19 mouse cellular contexts compared by ENCODE assay signal in genomic region chr9:12935016-12935415, GRCm38 (mm10).
DNase-seq lines count a peak whose midpoint lies in the region; ATAC-seq and TF ChIP-seq lines count a peak whose summit lies in the region.
"Had no signal": no experiment of that assay in that cellular context is flagged by ENCODE, and none has a peak within 500 bp of the region (broad histone marks: within the 10 kb centered on the region; RNA-seq: fewer than 3 reads in every experiment).

No protein-coding gene starts in this region.

- dilution Hi-C loops in CH12.LX (cut with MboI; ENCODE audit: extremely low pct_ligation_motif_present, extremely low pct_unique_long_range_greater_than_20kb, low sequenced_read_pairs): no loop called here

- no peak overlapping the region for H3K4me2 ChIP-seq in CH12.LX (ENCODE audit: insufficient read depth, low read depth, poor library complexity, severe bottlenecking)
- H3K4me2 ChIP-seq: embryonic facial prominence, embryonic 12.5 days; forebrain, embryonic 12.5 days had no signal

- peaks cover 0 to 29% of the 10 kb centered on the region in 2 experiments; a peak in 2 of 4 replicates for H3K4me1 ChIP-seq in CH12.LX (ENCODE audit: control insufficient read depth in 1 of 2, insufficient read depth in 2 of 2)
- H3K4me1 ChIP-seq: embryonic facial prominence, embryonic 10.5 days; embryonic facial prominence, embryonic 12.5 days; forebrain, embryonic 10.5 days; forebrain, embryonic 12.5 days had no signal

- no peak for TF ChIP-seq EP300 in CH12.LX (IDR thresholded peaks at IDR 0.05; ENCODE audit: low read length)

- H3K36me3 ChIP-seq in CH12.LX (replicated peaks in 1 of 2; ENCODE audit: control insufficient read depth in 1 of 2, insufficient read depth in 1 of 2, low read length in 1 of 2): no peaks in the 10 kb centered on the region
- H3K36me3 ChIP-seq: embryonic facial prominence, embryonic 10.5 days; embryonic facial prominence, embryonic 12.5 days; forebrain, embryonic 10.5 days; forebrain, embryonic 12.5 days had no signal

- H3K9me3 ChIP-seq in CH12.LX (replicated peaks; ENCODE audit: low read length): no peaks in the 10 kb centered on the region
- H3K9me3 ChIP-seq: embryonic facial prominence, embryonic 10.5 days; embryonic facial prominence, embryonic 12.5 days; forebrain, embryonic 10.5 days; forebrain, embryonic 12.5 days had no signal

- ATAC-seq in erythroid progenitor cell, adult 5-6 weeks (replicated peaks; ENCODE audit: low FRiP score, poor library complexity, severe bottlenecking): no peak
- ATAC-seq: forebrain, embryonic 14.5 days; forebrain, embryonic 16.5 days had no signal

- in situ Hi-C loops in CH12.LX (cut with MboI; ENCODE audit: low pct_ligation_motif_present, low pct_unique_long_range_greater_than_20kb, low sequenced_read_pairs): no loop called here

- no peak for DNase-seq in CH12.LX (ENCODE audit: extremely low read depth)
- DNase-seq in ES-CJ7 (ENCODE audit: low read depth, low spot score): peak; percentile 4
- peak; percentile 8 for DNase-seq in ZHBTc4 (ENCODE audit: low read depth, low spot score)
- no peak for DNase-seq in gastrocnemius, postnatal 4 days (ENCODE audit: low spot score in 2 of 2)
- DNase-seq: adrenal gland, adult 8-10 months; adrenal gland, postnatal 14 days; adrenal gland, postnatal 36 days; cerebellum, adult 11-12 months; cerebellum, adult 2 months; cerebellum, adult 9-10 months; cerebellum, postnatal 10 days; cerebellum, postnatal 25 days had no signal

- H3K9ac ChIP-seq in CH12.LX (ENCODE audit: insufficient read depth, low read depth): no peak overlapping the region
- H3K9ac ChIP-seq: embryonic facial prominence, embryonic 12.5 days; forebrain, embryonic 12.5 days had no signal

- no peaks in the 10 kb centered on the region for H3K79me2 ChIP-seq in CH12.LX (replicated peaks; ENCODE audit: control insufficient read depth, extremely low read depth, insufficient read depth, poor library complexity, severe bottlenecking)

- TF ChIP-seq RAD21 in CH12.LX (IDR thresholded peaks at IDR 0.05; ENCODE audit: low read depth, low read length): no peak

- no peak overlapping the region for H3K27ac ChIP-seq in CH12.LX (ENCODE audit: insufficient read depth, low read depth)
- H3K27ac ChIP-seq: embryonic facial prominence, embryonic 10.5 days; embryonic facial prominence, embryonic 12.5 days; forebrain, embryonic 10.5 days; forebrain, embryonic 12.5 days had no signal

- TF ChIP-seq CTCF in CH12.LX (conservative IDR thresholded peaks at IDR 0.05 in 1 of 2, IDR thresholded peaks at IDR 0.05 in 1 of 2; ENCODE audit: low read depth in 2 of 2, low read length in 2 of 2): no peak

- TF ChIP-seq POLR2A in CH12.LX (IDR thresholded peaks at IDR 0.05; ENCODE audit: low read depth, low read length): no peak

- H3K4me3 ChIP-seq in CH12.LX (replicated peaks in 1 of 3; ENCODE audit: low read depth in 2 of 3, low read length in 2 of 3, poor library complexity in 1 of 3): no peak overlapping the region
- H3K4me3 ChIP-seq: embryonic facial prominence, embryonic 10.5 days; embryonic facial prominence, embryonic 12.5 days; forebrain, embryonic 10.5 days; forebrain, embryonic 12.5 days had no signal

- H3K27me3 ChIP-seq in CH12.LX (replicated peaks): no peaks in the 10 kb centered on the region
- H3K27me3 ChIP-seq: embryonic facial prominence, embryonic 12.5 days; forebrain, embryonic 12.5 days had no signal

TF ChIP-seq in CH12.LX, 34 proteins besides CTCF, POLR2A, EP300 and RAD21:
- TF ChIP-seq BHLHE40 (IDR thresholded peaks at IDR 0.05; ENCODE audit: low read depth, low read length): 0 out of 2 replicates have a peak, but pooled peaks have one; percentile 6
- TF ChIP-seq MXI1 (IDR thresholded peaks at IDR 0.05; ENCODE audit: low read depth, low read length): no peak

Comparison
In these comparisons a context has a peak if more than half of its experiments do, and no peak if none do; other contexts are left out.
1. DNase-seq: peak in ES-CJ7 (single experiment) and ZHBTc4 (single experiment); none in CH12.LX (single experiment) and gastrocnemius, postnatal 4 days (0 of 2).